Mouse (Mus musculus): ENCODE results near the gene Sfxn3. TPM values are rescaled to one million over a fixed set of nuclear protein-coding genes. Genes with fewer than 3 reads are reported as not detected.

Sfxn3 gene
- polyA plus RNA-seq (2012; fragmentation: generic; extraction: Trizol) = 29.2 TPM
- long read RNA-seq, experiment 1, transcript Sfxn3-201 (11 exons, 2,867 nt) = major isoform, 33 of 49 reads
- long read RNA-seq, experiment 1, partial matches to known transcripts = 0 of 49 reads
- long read RNA-seq, experiment 1, other reads (novel, unspliced or antisense) = 15 of 49 reads
- long read RNA-seq, experiment 2, transcript Sfxn3-201 (11 exons, 2,867 nt) = major isoform, 88 of 112 reads
- long read RNA-seq, experiment 2, partial matches to known transcripts = 6 of 112 reads
- long read RNA-seq, experiment 2, other reads (novel, unspliced or antisense) = 17 of 112 reads

GRCm38 (mm10) chr19:45047417-45047934 is at the start of gene Sfxn3:
Gene Sfxn3, plus strand, starts transcription at chr19:45047503.
- Histone ChIP-seq H3K4me3 (ENCODE audit: insufficient read depth, poor library complexity, severe bottlenecking) (peak within 1 kb of the TSS; percentile 68), H3K79me3 (ENCODE audit: low read depth) (peaks cover 10% of the 10 kb centered on the region), H3K36me3 (ENCODE audit: control insufficient read depth, insufficient read depth) (peaks cover 29% of the 10 kb centered on the region), H3K79me2 (ENCODE audit: control insufficient read depth, insufficient read depth) (peaks cover 36% of the 10 kb centered on the region), H3ac (ENCODE audit: control insufficient read depth, insufficient read length, low read depth) (peak within 1 kb of the TSS; percentile 75), H3K27me3 (ENCODE audit: control insufficient read depth, insufficient read depth, insufficient read length) (no peaks in the 10 kb centered on the region)
- no peak for TF ChIP-seq MYOD1 (IDR thresholded peaks at IDR 0.05; ENCODE audit: control insufficient read depth, insufficient read length, low read depth)
- TF ChIP-seq MYOG (IDR thresholded peaks at IDR 0.05; ENCODE audit: control insufficient read depth, extremely low read depth, insufficient read length) = no peak
- no peak for TF ChIP-seq FOSL1 (IDR thresholded peaks at IDR 0.05; ENCODE audit: insufficient read depth, low read length, poor library complexity, severe bottlenecking)
- peak; percentile 13 for TF ChIP-seq MAX (IDR thresholded peaks at IDR 0.05)
- TF ChIP-seq USF1 (IDR thresholded peaks at IDR 0.05; ENCODE audit: low read depth) = no peak
- peak; percentile 38 for TF ChIP-seq CTCF (IDR thresholded peaks at IDR 0.05; ENCODE audit: control insufficient read depth, insufficient read depth, insufficient read length)
- peak; percentile 84 for TF ChIP-seq CEBPB (IDR thresholded peaks at IDR 0.05; ENCODE audit: low read depth)

- no peak for TF ChIP-seq CEBPB (IDR thresholded peaks at IDR 0.05; ENCODE audit: low read depth)
- no peak for TF ChIP-seq USF1 (IDR thresholded peaks at IDR 0.05; ENCODE audit: low read depth)
- TF ChIP-seq MYOG (IDR thresholded peaks at IDR 0.05; ENCODE audit: control insufficient read depth, extremely low read depth, insufficient read length) = no peak
- TF ChIP-seq MAX (IDR thresholded peaks at IDR 0.05) = no peak
- no peak for TF ChIP-seq FOSL1 (IDR thresholded peaks at IDR 0.05; ENCODE audit: insufficient read depth, low read length, poor library complexity, severe bottlenecking)
- no peak for TF ChIP-seq CTCF (IDR thresholded peaks at IDR 0.05; ENCODE audit: control insufficient read depth, insufficient read depth, insufficient read length)
- TF ChIP-seq MYOD1 (IDR thresholded peaks at IDR 0.05; ENCODE audit: control insufficient read depth, insufficient read length, low read depth) = no peak
- Histone ChIP-seq H3K79me3 (ENCODE audit: low read depth) (no peaks in the 10 kb centered on the region), H3ac (ENCODE audit: control insufficient read depth, insufficient read length, low read depth) (no peak overlapping the region), H3K27me3 (ENCODE audit: control insufficient read depth, insufficient read depth, insufficient read length) (no peaks in the 10 kb centered on the region), H3K4me3 (ENCODE audit: insufficient read depth, poor library complexity, severe bottlenecking) (no peak overlapping the region), H3K36me3 (ENCODE audit: control insufficient read depth, insufficient read depth) (no peaks in the 10 kb centered on the region), H3K79me2 (ENCODE audit: control insufficient read depth, insufficient read depth) (no peaks in the 10 kb centered on the region)
These were observed 49.5 kb upstream of the Sfxn3 start for GRCm38 (mm10) chr19:44997786-44998185.

GRCm38 (mm10) chr19:44999647-45000046 is 47.7 kb upstream of the Sfxn3 start:
- H3ac ChIP-seq (ENCODE audit: control insufficient read depth, insufficient read length, low read depth) = no peak overlapping the region
- H3K79me2 ChIP-seq (ENCODE audit: control insufficient read depth, insufficient read depth) = peaks cover 7% of the 10 kb centered on the region
- TF ChIP-seq MYOD1 (IDR thresholded peaks at IDR 0.05; ENCODE audit: control insufficient read depth, insufficient read length, low read depth) (no peak), USF1 (IDR thresholded peaks at IDR 0.05; ENCODE audit: low read depth) (no peak), MAX (IDR thresholded peaks at IDR 0.05) (no peak), CEBPB (IDR thresholded peaks at IDR 0.05; ENCODE audit: low read depth) (no peak), FOSL1 (IDR thresholded peaks at IDR 0.05; ENCODE audit: insufficient read depth, low read length, poor library complexity, severe bottlenecking) (no peak), MYOG (IDR thresholded peaks at IDR 0.05; ENCODE audit: control insufficient read depth, extremely low read depth, insufficient read length) (no peak)
- H3K27me3 ChIP-seq (ENCODE audit: control insufficient read depth, insufficient read depth, insufficient read length) = no peaks in the 10 kb centered on the region
- peaks cover 1% of the 10 kb centered on the region for H3K79me3 ChIP-seq (ENCODE audit: low read depth)
- H3K4me3 ChIP-seq (ENCODE audit: insufficient read depth, poor library complexity, severe bottlenecking) = no peak overlapping the region
- H3K36me3 ChIP-seq (ENCODE audit: control insufficient read depth, insufficient read depth) = peaks cover 14% of the 10 kb centered on the region

GRCm38 (mm10) chr19:45002301-45002700 is 45.0 kb upstream of the Sfxn3 start:
- Histone ChIP-seq H3K79me2 (ENCODE audit: control insufficient read depth, insufficient read depth) (peaks cover 33% of the 10 kb centered on the region), H3K36me3 (ENCODE audit: control insufficient read depth, insufficient read depth) (peaks cover 21% of the 10 kb centered on the region), H3K27me3 (ENCODE audit: control insufficient read depth, insufficient read depth, insufficient read length) (no peaks in the 10 kb centered on the region), H3K4me3 (ENCODE audit: insufficient read depth, poor library complexity, severe bottlenecking) (no peak overlapping the region), H3K79me3 (ENCODE audit: low read depth) (peaks cover 12% of the 10 kb centered on the region), H3ac (ENCODE audit: control insufficient read depth, insufficient read length, low read depth) (no peak overlapping the region)
- TF ChIP-seq FOSL1 (IDR thresholded peaks at IDR 0.05; ENCODE audit: insufficient read depth, low read length, poor library complexity, severe bottlenecking) (no peak), MYOD1 (IDR thresholded peaks at IDR 0.05; ENCODE audit: control insufficient read depth, insufficient read length, low read depth) (no peak), CEBPB (IDR thresholded peaks at IDR 0.05; ENCODE audit: low read depth) (no peak), USF1 (IDR thresholded peaks at IDR 0.05; ENCODE audit: low read depth) (no peak), MAX (IDR thresholded peaks at IDR 0.05) (no peak), CTCF (IDR thresholded peaks at IDR 0.05; ENCODE audit: control insufficient read depth, insufficient read depth, insufficient read length) (no peak), MYOG (IDR thresholded peaks at IDR 0.05; ENCODE audit: control insufficient read depth, extremely low read depth, insufficient read length) (no peak)

GRCm38 (mm10) chr19:45003740-45004516 is 43.4 kb upstream of the Sfxn3 start:
- TF ChIP-seq CTCF (IDR thresholded peaks at IDR 0.05; ENCODE audit: control insufficient read depth, insufficient read depth, insufficient read length) = no peak
- TF ChIP-seq MAX (IDR thresholded peaks at IDR 0.05) = no peak
- TF ChIP-seq USF1 (IDR thresholded peaks at IDR 0.05; ENCODE audit: low read depth) = no peak
- no peak for TF ChIP-seq MYOG (IDR thresholded peaks at IDR 0.05; ENCODE audit: control insufficient read depth, extremely low read depth, insufficient read length)
- no peak for TF ChIP-seq FOSL1 (IDR thresholded peaks at IDR 0.05; ENCODE audit: insufficient read depth, low read length, poor library complexity, severe bottlenecking)
- TF ChIP-seq MYOD1 (IDR thresholded peaks at IDR 0.05; ENCODE audit: control insufficient read depth, insufficient read length, low read depth) = no peak
- no peak for TF ChIP-seq CEBPB (IDR thresholded peaks at IDR 0.05; ENCODE audit: low read depth)
- Histone ChIP-seq H3K4me3 (ENCODE audit: insufficient read depth, poor library complexity, severe bottlenecking) (no peak overlapping the region), H3K79me3 (ENCODE audit: low read depth) (peaks cover 27% of the 10 kb centered on the region), H3K79me2 (ENCODE audit: control insufficient read depth, insufficient read depth) (peaks cover 49% of the 10 kb centered on the region), H3ac (ENCODE audit: control insufficient read depth, insufficient read length, low read depth) (no peak overlapping the region), H3K27me3 (ENCODE audit: control insufficient read depth, insufficient read depth, insufficient read length) (no peaks in the 10 kb centered on the region), H3K36me3 (ENCODE audit: control insufficient read depth, insufficient read depth) (peaks cover 33% of the 10 kb centered on the region)
